ENCODE assay signal across 20 mouse cellular contexts in genomic region chr16:78957434-78957833, GRCm38 (mm10). TPM values are rescaled to one million over a fixed set of nuclear protein-coding genes. Genes with fewer than 3 reads are reported as not detected.
"Had no signal": no experiment of that assay in that cellular context is flagged by ENCODE, and none has a peak within 500 bp of the region (broad histone marks: within the 10 kb centered on the region; RNA-seq: fewer than 3 reads in every experiment).

No protein-coding gene starts in this region.

- H3K36me3 ChIP-seq: lung, embryonic 15.5 days; midbrain, embryonic 12.5 days; neural tube, embryonic 12.5 days; stomach, embryonic 15.5 days had no signal

- DNase-seq: liver, postnatal 0 days; lung, adult 2 months; lung, postnatal 14 days; lung, postnatal 36 days; midbrain, embryonic 14.5 days; right cerebral cortex, postnatal 14 days; thymus, adult 2 months; thymus, postnatal 25 days; thymus, postnatal 4 days had no signal

- H3K4me2 ChIP-seq: lung, embryonic 15.5 days; midbrain, embryonic 12.5 days; neural tube, embryonic 12.5 days; stomach, embryonic 15.5 days had no signal

- H3K9ac ChIP-seq: liver, postnatal 0 days; lung, embryonic 15.5 days; midbrain, embryonic 12.5 days; neural tube, embryonic 12.5 days; stomach, embryonic 15.5 days had no signal

- ATAC-seq: liver, postnatal 0 days; lung, postnatal 0 days had no signal

- H3K9me3 ChIP-seq: lung, embryonic 15.5 days; megakaryocyte, embryonic 14.5 days; midbrain, embryonic 12.5 days; neural tube, embryonic 12.5 days; stomach, embryonic 15.5 days had no signal

- H3K27ac ChIP-seq: lung, embryonic 15.5 days; macrophage; midbrain, embryonic 12.5 days; neural tube, embryonic 12.5 days; stomach, embryonic 15.5 days; stomach, postnatal 0 days had no signal

- H3K4me3 ChIP-seq: lung, embryonic 15.5 days; megakaryocyte, embryonic 14.5 days; midbrain, embryonic 12.5 days; neural tube, embryonic 12.5 days; stomach, embryonic 15.5 days had no signal

- H3K4me1 ChIP-seq: lung, embryonic 15.5 days; megakaryocyte, embryonic 14.5 days; neural tube, embryonic 12.5 days; stomach, embryonic 15.5 days had no signal

- H3K27me3 ChIP-seq: lung, embryonic 15.5 days; megakaryocyte, embryonic 14.5 days; midbrain, embryonic 12.5 days; neural tube, embryonic 12.5 days; stomach, embryonic 15.5 days had no signal

RNA-seq across cellular contexts. Expression of gene Chodl, which starts 26.7 kb away (rescaled TPM):
- total RNA-seq: megakaryocyte progenitor cell, adult 5-6 weeks; monocyte, adult 5-6 weeks had no signal
- polyA plus RNA-seq: macrophage; spleen, adult 2 months had no signal
